Mouse (Mus musculus): ENCODE measurements around the gene Oaz2. TPM values are rescaled to one million over a fixed set of nuclear protein-coding genes. Genes with fewer than 3 reads are reported as not detected.

The Oaz2 gene
- polyA plus RNA-seq, 1 experiment from 2014 or later = 182 TPM

DNA sequence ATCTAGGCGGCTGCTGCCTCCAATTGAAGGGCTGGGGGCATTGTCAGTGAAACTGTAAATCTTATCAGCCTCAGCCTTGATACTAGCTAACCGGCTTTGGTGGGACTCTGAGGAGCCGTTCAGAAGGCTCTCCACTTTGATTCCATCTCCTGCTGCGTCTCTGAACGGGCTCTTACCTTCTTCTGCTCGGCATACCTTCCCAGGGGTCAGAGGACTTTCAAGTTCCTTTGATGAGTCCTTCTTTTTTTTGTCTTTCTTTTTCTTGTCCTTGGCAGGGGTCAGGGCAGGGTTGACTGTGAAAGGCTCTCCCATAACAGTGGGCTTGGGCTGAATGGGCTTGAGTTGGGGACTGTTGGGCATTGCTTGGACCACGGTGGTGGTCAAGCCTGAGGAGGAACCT is 35.4 kb downstream of the Oaz2 start:
- H3K9me3 ChIP-seq (ENCODE audit: control insufficient read depth, low read depth, low read length) = no peaks in the 10 kb centered on the region
- no peak overlapping the region for H3K9ac ChIP-seq (replicated peaks; ENCODE audit: low read depth, low read length)
- no peaks in the 10 kb centered on the region for H3K27me3 ChIP-seq (ENCODE audit: control insufficient read depth, insufficient read depth, low read length)
- peaks cover 44% of the 10 kb centered on the region for H3K36me3 ChIP-seq (ENCODE audit: control insufficient read depth, insufficient read depth, low read length)
- no peak for ATAC-seq (ENCODE audit: insufficient number of reproducible peaks, insufficient read depth, low FRiP score, low read depth)
- H3K4me1 ChIP-seq (ENCODE audit: control insufficient read depth, insufficient read depth, low read length) = no peaks in the 10 kb centered on the region
- 84% methylated on average over 7 of the region's 7 CpGs for WGBS
- H3K27ac ChIP-seq (ENCODE audit: low read length) = no peak overlapping the region
- no peak overlapping the region for H3K4me3 ChIP-seq (ENCODE audit: low read depth, low read length)
- no peak overlapping the region for H3K4me2 ChIP-seq (replicated peaks; ENCODE audit: low read depth, low read length)

DNA sequence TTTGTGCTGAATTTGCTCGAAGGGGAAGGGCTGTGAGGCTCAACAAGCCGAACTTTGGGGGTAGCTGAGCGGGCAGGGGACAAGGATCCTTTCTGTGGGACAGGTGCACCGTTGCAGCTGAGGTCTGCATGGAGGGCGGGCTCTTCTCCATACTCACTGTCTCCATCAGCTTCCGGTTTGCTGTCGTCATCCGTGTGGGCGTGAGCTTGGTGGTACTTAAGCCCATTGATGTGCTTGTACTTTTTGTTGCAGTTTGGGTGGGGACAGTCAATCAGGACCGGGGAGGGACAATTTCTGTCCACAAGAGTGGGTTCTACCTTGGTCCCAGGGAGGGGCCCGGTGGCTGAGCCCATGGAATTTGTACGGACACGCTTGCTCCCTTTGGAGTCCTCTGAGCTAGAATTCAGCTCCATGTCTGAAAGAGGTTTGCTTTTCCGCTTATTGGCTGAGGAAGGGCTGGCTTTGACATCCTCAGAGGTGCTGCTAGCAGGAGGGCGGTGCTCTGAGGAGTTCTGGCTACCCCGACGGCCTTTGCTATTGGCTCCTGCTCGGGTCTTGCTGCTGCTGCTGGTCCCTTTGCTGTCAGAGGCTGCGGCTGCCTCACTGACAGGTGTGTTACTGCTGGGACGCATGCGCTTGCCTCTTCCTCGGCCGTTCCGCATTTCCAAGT is 36.3 kb downstream of the Oaz2 start:
- H3K9ac ChIP-seq (replicated peaks; ENCODE audit: low read depth, low read length) = no peak overlapping the region
- no peak overlapping the region for H3K4me3 ChIP-seq (ENCODE audit: low read depth, low read length)
- no peaks in the 10 kb centered on the region for H3K9me3 ChIP-seq (ENCODE audit: control insufficient read depth, low read depth, low read length)
- ATAC-seq (ENCODE audit: insufficient number of reproducible peaks, insufficient read depth, low FRiP score, low read depth) = no peak
- no peak overlapping the region for H3K27ac ChIP-seq (ENCODE audit: low read length)
- H3K4me2 ChIP-seq (replicated peaks; ENCODE audit: low read depth, low read length) = no peak overlapping the region
- H3K36me3 ChIP-seq (ENCODE audit: control insufficient read depth, insufficient read depth, low read length) = peaks cover 39% of the 10 kb centered on the region
- no peaks in the 10 kb centered on the region for H3K27me3 ChIP-seq (ENCODE audit: control insufficient read depth, insufficient read depth, low read length)
- 91% methylated on average over 24 of the region's 24 CpGs for WGBS
- H3K4me1 ChIP-seq (ENCODE audit: control insufficient read depth, insufficient read depth, low read length) = no peaks in the 10 kb centered on the region

DNA sequence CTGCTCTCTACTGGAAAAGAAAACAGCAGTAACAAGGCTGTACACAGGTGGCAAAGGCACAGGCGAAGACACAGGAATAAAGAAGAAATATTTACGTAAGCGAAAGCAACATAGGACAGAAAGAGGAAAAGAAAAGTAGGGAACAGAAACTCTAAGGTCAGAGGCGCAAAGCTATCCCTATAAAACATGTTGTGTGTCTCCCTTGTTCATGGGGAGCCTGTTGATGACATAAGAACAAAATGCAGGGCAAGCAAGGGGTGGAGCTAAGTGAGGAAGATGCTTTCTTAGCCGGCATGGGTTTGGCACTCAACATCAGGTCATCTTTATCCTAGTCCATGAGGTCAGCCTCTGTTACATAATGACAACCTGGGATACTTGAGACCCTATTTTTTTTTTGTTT is 50.4 kb downstream of the Oaz2 start:
- H3K36me3 ChIP-seq (ENCODE audit: control insufficient read depth, insufficient read depth, low read length) = no peaks in the 10 kb centered on the region
- WGBS = 90% methylated on average over 5 of the region's 5 CpGs
- no peak overlapping the region for H3K4me2 ChIP-seq (replicated peaks; ENCODE audit: low read depth, low read length)
- H3K9me3 ChIP-seq (ENCODE audit: control insufficient read depth, low read depth, low read length) = no peaks in the 10 kb centered on the region
- peaks cover 4% of the 10 kb centered on the region; the same call in 1 of the 2 replicates for H3K4me1 ChIP-seq (ENCODE audit: control insufficient read depth, insufficient read depth, low read length)
- no peak overlapping the region for H3K9ac ChIP-seq (replicated peaks; ENCODE audit: low read depth, low read length)
- ATAC-seq (ENCODE audit: insufficient number of reproducible peaks, insufficient read depth, low FRiP score, low read depth) = no peak
- H3K4me3 ChIP-seq (ENCODE audit: low read depth, low read length) = no peak overlapping the region
- H3K27ac ChIP-seq (ENCODE audit: low read length) = no peak overlapping the region
- no peaks in the 10 kb centered on the region for H3K27me3 ChIP-seq (ENCODE audit: control insufficient read depth, insufficient read depth, low read length)

DNA sequence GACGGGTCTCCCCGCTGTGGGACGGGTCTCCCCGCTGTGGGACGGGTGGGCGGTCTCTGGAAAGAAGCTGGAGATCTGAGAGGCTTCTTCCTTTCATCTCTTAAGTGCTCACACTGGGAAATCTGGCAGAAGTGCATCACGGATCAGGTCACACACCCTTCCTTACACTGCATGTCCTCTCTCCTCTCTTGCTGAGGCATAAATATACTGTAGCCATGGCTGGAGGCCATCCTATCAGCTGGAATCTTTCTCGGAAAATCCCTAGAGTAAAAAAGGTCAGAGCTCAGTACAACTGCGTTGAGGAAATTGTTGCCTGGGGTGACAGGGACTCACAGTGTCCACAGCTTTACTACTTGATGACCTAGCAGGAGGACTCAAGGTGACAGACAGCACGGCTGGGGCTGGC is 53.4 kb downstream of the Oaz2 start:
- Histone ChIP-seq H3K4me3 (ENCODE audit: low read depth, low read length) (no peak overlapping the region), H3K36me3 (ENCODE audit: control insufficient read depth, insufficient read depth, low read length) (no peaks in the 10 kb centered on the region), H3K4me1 (ENCODE audit: control insufficient read depth, insufficient read depth, low read length) (peaks cover 11% of the 10 kb centered on the region; the same call in 1 of the 2 replicates), H3K9ac (replicated peaks; ENCODE audit: low read depth, low read length) (no peak overlapping the region), H3K9me3 (ENCODE audit: control insufficient read depth, low read depth, low read length) (no peaks in the 10 kb centered on the region), H3K27me3 (ENCODE audit: control insufficient read depth, insufficient read depth, low read length) (no peaks in the 10 kb centered on the region), H3K4me2 (replicated peaks; ENCODE audit: low read depth, low read length) (no peak overlapping the region), H3K27ac (ENCODE audit: low read length) (no peak overlapping the region)
- no peak for ATAC-seq (ENCODE audit: insufficient number of reproducible peaks, insufficient read depth, low FRiP score, low read depth)
- 49% methylated on average over 10 of the region's 10 CpGs for WGBS

DNA sequence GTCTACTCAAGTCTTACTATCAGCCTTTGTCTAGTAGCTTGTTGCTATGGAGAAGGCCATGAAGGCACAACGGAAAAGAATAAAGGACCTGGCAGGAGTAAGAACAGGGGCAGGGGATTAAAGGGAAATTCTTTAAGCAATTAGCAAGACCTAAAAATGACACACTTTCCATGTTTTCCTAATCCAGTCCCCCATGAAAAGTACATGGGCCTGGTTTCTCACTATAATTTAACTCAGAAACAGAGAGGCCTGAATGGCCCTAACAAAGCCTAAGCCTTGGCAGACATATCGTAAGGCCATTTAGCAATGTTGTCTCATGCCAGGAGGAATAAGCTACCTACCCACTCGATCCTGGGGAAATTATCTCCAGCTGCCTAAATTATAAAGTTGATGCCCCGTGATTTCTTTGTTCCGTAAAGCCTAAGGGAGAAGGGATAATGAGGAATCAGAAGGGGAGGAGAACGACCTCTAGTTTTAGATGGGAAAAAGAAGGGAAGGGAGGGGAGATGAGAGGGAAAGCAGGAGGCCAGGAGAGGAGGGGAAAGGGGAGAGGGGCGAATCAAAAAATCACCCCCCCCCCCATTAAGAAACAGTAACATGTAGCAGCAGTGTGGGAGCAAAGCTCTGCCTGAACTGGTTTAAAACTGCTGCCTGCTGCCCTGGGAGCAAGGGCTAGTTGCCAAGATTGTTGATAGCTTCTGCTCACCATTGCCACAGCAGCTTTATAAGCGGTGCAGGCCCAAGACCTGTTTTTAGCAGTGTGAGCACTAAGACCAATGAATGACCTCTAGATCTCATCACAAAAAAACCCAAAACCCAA is 56.9 kb downstream of the Oaz2 start:
- no peak overlapping the region for H3K4me3 ChIP-seq (ENCODE audit: low read depth, low read length)
- H3K36me3 ChIP-seq (ENCODE audit: control insufficient read depth, insufficient read depth, low read length) = peaks cover under 1% of the 10 kb centered on the region; the same call in 1 of the 2 replicates
- H3K4me1 ChIP-seq (ENCODE audit: control insufficient read depth, insufficient read depth, low read length) = peaks cover 11% of the 10 kb centered on the region; the same call in 1 of the 2 replicates
- no peaks in the 10 kb centered on the region for H3K9me3 ChIP-seq (ENCODE audit: control insufficient read depth, low read depth, low read length)
- 0 out of 2 replicates have a peak overlapping the region, but pooled peaks have one; percentile 45 for H3K27ac ChIP-seq (ENCODE audit: low read length)
- ATAC-seq (ENCODE audit: insufficient number of reproducible peaks, insufficient read depth, low FRiP score, low read depth) = no peak
- no peak overlapping the region for H3K9ac ChIP-seq (replicated peaks; ENCODE audit: low read depth, low read length)
- no peak overlapping the region for H3K4me2 ChIP-seq (replicated peaks; ENCODE audit: low read depth, low read length)
- no peaks in the 10 kb centered on the region for H3K27me3 ChIP-seq (ENCODE audit: control insufficient read depth, insufficient read depth, low read length)
- 68% methylated on average over 8 of the region's 8 CpGs for WGBS

DNA sequence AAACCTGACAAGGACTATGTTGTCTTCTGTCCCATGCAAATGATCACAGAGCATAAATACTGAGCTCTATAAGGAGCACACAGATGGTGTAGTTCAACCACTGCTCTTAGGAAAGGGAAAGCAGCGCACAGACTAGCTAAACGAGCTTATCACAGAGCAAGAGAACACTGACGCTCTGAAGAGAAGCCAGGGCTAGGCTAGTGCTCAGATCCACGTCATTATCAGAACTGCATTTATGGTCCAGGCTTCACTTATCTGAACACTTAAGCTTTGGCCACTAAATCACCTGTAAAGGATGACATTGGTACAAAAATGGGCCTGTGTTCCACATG is 57.5 kb downstream of the Oaz2 start:
- 60% methylated on average over 4 of the region's 4 CpGs for WGBS
- no peak overlapping the region for H3K27ac ChIP-seq (ENCODE audit: low read length)
- H3K4me3 ChIP-seq (ENCODE audit: low read depth, low read length) = no peak overlapping the region
- H3K36me3 ChIP-seq (ENCODE audit: control insufficient read depth, insufficient read depth, low read length) = peaks cover 6% of the 10 kb centered on the region; the same call in 1 of the 2 replicates
- H3K9me3 ChIP-seq (ENCODE audit: control insufficient read depth, low read depth, low read length) = no peaks in the 10 kb centered on the region
- no peak for ATAC-seq (ENCODE audit: insufficient number of reproducible peaks, insufficient read depth, low FRiP score, low read depth)
- peaks cover 11% of the 10 kb centered on the region; the same call in 1 of the 2 replicates for H3K4me1 ChIP-seq (ENCODE audit: control insufficient read depth, insufficient read depth, low read length)
- H3K27me3 ChIP-seq (ENCODE audit: control insufficient read depth, insufficient read depth, low read length) = no peaks in the 10 kb centered on the region
- H3K9ac ChIP-seq (replicated peaks; ENCODE audit: low read depth, low read length) = no peak overlapping the region
- no peak overlapping the region for H3K4me2 ChIP-seq (replicated peaks; ENCODE audit: low read depth, low read length)

DNA sequence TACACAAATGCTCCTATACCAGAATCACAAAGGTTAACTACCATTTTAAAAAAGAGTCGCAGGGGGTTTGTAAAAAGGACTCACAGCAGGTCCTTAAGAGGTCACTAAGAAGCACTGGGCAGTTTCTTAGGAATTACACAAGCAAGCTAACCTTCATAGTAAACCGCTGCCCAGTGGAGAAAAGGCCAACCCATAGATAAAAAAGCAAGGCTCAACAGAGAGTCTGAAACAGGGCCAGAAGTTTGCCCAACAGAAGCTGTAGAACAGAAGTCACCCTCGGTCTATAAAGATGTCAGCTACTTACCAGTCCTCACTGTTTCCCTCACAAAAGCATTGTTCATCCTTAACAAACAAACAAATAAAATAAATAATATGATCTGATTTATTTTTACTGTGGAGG is 58.6 kb downstream of the Oaz2 start:
- no peaks in the 10 kb centered on the region for H3K27me3 ChIP-seq (ENCODE audit: control insufficient read depth, insufficient read depth, low read length)
- no peaks in the 10 kb centered on the region for H3K9me3 ChIP-seq (ENCODE audit: control insufficient read depth, low read depth, low read length)
- no peak overlapping the region for H3K4me3 ChIP-seq (ENCODE audit: low read depth, low read length)
- H3K36me3 ChIP-seq (ENCODE audit: control insufficient read depth, insufficient read depth, low read length) = peaks cover 6% of the 10 kb centered on the region; the same call in 1 of the 2 replicates
- ATAC-seq (ENCODE audit: insufficient number of reproducible peaks, insufficient read depth, low FRiP score, low read depth) = no peak
- H3K27ac ChIP-seq (ENCODE audit: low read length) = no peak overlapping the region
- H3K4me2 ChIP-seq (replicated peaks; ENCODE audit: low read depth, low read length) = no peak overlapping the region
- WGBS = 91% methylated on average over 3 of the region's 3 CpGs
- no peak overlapping the region for H3K9ac ChIP-seq (replicated peaks; ENCODE audit: low read depth, low read length)
- peaks cover 8% of the 10 kb centered on the region; the same call in 1 of the 2 replicates for H3K4me1 ChIP-seq (ENCODE audit: control insufficient read depth, insufficient read depth, low read length)

DNA sequence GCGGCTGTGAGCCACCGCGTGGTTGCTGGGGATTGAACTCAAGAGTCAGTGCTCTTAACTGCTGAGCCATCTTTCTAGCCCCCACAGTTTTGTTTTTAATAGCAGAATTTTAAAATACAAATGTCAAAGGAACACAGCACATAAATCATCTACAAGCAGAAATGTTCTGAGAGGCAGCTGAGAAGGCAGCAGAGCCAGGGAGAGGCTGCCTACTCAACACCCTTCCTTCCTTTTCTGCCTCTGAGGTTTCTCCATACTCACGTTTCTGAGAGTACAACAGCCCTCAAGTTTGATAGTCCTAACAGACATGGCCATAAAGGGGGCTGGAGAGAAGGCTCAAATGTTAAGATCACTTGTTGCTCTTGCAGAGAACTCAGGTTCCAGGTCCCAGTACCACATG is 59.7 kb downstream of the Oaz2 start:
- H3K9ac ChIP-seq (replicated peaks; ENCODE audit: low read depth, low read length) = no peak overlapping the region
- H3K36me3 ChIP-seq (ENCODE audit: control insufficient read depth, insufficient read depth, low read length) = peaks cover 6% of the 10 kb centered on the region; the same call in 1 of the 2 replicates
- H3K4me1 ChIP-seq (ENCODE audit: control insufficient read depth, insufficient read depth, low read length) = peaks cover 7% of the 10 kb centered on the region; the same call in 1 of the 2 replicates
- H3K9me3 ChIP-seq (ENCODE audit: control insufficient read depth, low read depth, low read length) = no peaks in the 10 kb centered on the region
- ATAC-seq (ENCODE audit: insufficient number of reproducible peaks, insufficient read depth, low FRiP score, low read depth) = no peak
- H3K27ac ChIP-seq (ENCODE audit: low read length) = no peak overlapping the region
- no peak overlapping the region for H3K4me3 ChIP-seq (ENCODE audit: low read depth, low read length)
- 91% methylated on average over 4 of the region's 4 CpGs for WGBS
- no peak overlapping the region for H3K4me2 ChIP-seq (replicated peaks; ENCODE audit: low read depth, low read length)
- no peaks in the 10 kb centered on the region for H3K27me3 ChIP-seq (ENCODE audit: control insufficient read depth, insufficient read depth, low read length)

All from stomach, embryonic 14.5 days (tissue).